Mouse (Mus musculus) mouse trophoblast stem cell (cell line): ENCODE results near the gene Thrap3.

Source experiments
- in situ Hi-C, 2 experiments: fragments of 300-500 bp; cut with MseI, MboI; formaldehyde crosslinking; loops; 2 replicates in 1 of 2; 3 replicates in 1 of 2; pipeline ENCODE4 v1.15.1; 2025

Thrap3 gene

DNA sequence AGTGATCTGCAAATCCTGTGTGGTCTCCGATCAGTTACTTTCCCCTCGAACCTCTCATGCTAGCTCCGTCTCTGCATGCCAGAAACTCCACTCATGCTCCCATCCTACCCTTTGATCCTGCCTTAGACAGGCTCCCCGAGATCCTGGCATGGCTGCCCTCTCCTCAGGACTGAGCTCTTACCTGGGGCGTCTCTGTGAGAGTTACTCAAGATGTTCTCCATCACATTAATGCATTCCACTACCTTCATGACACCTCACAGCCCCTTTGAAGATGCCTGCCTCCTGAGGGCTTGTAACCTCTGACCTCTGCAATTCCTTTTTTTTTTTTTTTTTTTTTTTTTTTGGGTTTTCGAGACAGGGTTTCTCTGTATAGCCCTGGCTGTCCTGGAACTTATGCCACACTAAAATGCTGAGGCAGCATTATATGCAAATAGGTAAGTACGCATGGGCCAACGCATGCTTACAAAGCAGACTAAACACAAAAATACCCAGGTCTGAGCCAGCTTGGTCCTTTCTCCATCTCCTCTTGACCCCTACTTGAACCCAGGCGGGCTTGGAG is 55.5 kb downstream of the Thrap3 start:
- in situ Hi-C loops, result no loop called here

DNA sequence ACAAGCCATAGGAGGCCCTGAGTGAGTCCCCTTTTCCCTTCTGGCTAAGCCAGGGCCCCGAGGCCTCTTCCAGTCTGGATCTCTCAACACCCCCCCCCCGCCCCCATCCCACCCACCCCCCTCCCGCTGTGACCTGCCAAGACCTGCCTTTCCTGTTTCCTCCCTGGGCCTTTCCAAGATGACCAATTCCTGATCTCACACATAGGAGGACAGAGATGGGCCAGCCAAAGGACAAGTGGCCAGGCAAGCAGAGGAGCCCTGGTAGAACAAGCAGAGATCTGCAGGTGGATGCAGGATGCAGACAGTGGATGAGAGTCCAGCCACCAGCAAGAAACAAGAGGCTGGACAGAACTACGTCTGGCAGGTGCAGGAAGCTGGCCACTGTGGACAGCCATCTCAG is 57.2 kb downstream of the Thrap3 start:
- in situ Hi-C loops, result no loop called here

- in situ Hi-C loops, result no loop called here
These were observed 61.5 kb downstream of the Thrap3 start for GRCm38 (mm10) chr4:126141021-126141420.

DNA sequence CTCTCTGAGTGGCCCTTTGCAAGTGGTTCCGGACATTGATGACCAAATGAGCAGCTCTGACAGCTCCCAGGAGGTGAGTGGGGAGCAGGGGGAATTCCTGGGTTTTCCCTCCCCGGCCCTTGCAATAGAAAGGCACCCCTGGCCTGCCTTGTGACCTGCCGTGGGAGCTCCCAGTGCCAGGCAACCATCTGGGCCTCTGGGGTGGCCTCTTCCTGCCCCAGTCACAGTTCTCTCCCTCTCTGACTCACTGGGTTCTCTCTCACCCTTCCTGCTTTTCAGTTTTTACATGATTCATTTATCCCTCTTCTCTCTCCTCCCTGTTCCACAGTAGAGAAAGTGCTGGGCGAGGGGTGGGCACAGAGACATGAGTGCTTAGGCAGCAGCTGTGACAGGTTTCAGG is 64.8 kb downstream of the Thrap3 start:
- in situ Hi-C loops, result no loop called here

GRCm38 (mm10) chr4:126134639-126135038 is 67.9 kb downstream of the Thrap3 start:
- in situ Hi-C loops, result no loop called here

DNA sequence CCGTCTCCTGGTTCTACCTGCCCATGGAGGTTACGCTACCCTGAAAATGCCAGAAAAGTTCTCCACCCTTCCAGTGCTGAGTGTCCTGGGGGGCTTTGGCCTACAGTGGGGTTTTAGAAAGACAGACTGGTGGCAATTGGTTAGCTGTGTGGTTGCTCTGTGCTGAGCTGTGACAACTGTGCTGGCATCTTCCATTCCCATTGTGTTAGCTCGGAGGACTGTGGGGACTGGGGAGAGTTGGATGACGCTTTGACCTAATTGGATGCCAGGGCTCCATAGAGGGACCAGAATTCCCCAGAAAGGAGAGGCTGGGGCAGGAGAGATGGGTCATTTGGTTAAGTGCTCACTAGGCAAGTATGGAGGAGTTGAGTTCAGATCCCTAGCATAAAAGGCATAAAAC is 68.3 kb downstream of the Thrap3 start:
- in situ Hi-C loops, result no loop called here

DNA sequence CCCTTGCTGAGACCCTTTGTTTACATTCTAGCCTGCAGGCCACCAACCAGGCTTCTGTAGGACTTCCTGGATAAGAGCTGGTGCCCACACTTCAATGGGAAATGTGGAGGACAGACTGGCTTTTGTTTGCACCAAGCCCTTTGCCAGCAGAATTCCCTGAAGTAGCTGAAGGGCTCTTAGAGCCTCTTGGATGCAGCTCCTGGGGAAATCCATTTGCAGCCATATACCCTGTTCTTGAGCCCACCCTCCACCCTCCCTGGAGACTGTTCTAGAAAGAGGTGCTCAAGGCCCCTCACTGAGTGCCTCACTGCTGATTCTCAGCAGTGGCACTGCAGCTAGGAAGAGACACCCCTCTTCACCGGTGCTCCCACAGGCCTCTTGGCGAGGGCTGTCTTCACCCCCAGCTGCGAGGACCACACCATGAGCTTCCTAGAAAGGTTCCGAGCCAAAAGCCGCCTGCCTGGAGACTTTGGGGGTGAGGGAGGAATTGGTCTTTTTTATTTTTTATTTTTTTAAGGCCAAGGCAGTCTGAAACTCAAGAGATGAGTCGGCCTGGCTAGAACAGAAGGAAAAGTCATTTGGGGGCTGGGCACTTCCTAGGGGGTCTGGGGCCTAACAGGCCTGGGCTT is 69.8 kb downstream of the Thrap3 start:
- in situ Hi-C loops, result no loop called here

DNA sequence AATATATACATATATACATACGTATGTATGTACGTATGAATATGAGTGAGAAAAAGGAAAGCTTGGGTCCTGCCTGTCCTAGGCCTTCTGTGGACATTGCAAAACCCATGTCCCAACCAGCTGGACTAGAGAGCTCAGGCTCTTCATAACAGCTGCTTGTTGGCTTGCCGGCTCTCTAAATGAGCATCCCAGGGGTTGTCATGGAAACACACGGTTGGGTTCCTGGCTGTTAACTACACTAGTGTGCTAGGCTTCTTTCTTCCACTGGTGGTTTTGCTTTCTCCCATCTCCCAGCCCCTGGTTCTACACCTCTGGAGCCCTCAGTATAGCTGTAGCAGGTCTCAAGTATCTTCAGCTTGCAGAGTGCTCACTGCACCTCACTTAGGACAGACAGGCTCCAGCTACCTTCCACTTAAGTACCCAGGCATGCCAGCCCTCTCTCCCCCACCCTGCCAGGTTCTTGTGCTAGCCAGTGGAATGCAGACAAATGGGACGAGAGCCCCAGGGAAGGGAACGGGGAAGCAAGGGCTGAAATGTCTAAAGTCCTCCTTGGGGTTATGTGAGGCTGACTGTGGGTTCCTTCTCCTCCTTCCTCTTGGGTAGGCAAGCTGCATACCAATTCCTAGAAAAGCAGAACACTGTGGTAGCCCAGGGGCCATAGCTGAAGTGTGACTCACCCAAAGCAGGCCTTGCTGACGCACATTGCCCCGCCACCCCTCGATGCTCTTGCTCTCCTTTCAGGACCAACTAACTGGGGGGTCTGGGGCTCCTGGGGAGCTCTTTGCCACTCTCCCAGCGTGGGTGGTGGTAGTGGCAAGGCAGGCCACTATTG is 71.1 kb downstream of the Thrap3 start:
- in situ Hi-C loops, result no loop called here

- in situ Hi-C loops, result no loop called here
These were observed 72.1 kb downstream of the Thrap3 start for GRCm38 (mm10) chr4:126130502-126130901.

- in situ Hi-C loops, result no loop called here
These were observed 79.1 kb downstream of the Thrap3 start for GRCm38 (mm10) chr4:126123309-126124040.

- in situ Hi-C loops, result no loop called here
These were observed 82.1 kb downstream of the Thrap3 start for GRCm38 (mm10) chr4:126120506-126120905.

DNA sequence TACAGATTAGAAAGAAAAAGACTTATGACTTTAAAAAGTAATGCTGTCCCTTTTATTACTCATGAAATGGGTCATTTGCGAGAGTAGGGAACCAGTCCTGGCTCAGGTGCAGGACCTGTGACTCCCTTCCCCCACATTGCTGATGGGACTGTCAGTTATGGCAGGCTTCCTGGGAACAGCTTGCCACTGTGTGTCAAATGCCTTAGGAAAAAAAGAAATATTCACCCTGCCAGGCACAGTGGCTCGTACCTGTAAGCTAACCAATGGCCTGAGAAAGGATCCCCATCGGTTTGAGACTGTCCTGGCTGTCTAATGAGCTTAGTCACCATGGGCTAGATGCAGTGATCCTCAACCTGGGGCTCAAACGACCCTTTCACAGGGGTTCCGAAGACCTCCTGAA is 82.5 kb downstream of the Thrap3 start:
- in situ Hi-C loops, result no loop called here

GRCm38 (mm10) chr4:126119051-126119450 is 83.5 kb downstream of the Thrap3 start:
- in situ Hi-C loops, result no loop called here

DNA sequence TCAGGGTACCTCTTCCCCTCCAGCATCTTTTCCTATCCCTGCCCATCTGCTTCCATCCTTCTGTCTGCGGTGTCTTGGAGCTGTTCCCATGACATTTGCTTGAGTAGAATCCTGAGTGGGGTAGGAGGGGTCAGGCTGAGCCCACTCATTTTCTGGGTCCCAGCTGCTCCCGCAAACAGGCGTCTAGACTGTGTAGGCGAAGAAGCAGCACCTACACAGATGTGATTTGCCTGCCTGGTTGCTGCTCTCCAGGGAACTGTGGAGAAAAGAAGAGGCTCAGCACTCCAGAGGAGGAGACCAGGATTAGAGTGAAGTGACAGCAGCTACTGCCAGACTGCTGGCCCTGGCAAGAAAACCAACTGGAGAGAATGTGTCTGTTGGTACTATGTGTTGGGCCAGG is 83.9 kb downstream of the Thrap3 start:
- in situ Hi-C loops, result no loop called here

- in situ Hi-C loops, result no loop called here
These were observed 85.4 kb downstream of the Thrap3 start for GRCm38 (mm10) chr4:126117116-126117515.

DNA sequence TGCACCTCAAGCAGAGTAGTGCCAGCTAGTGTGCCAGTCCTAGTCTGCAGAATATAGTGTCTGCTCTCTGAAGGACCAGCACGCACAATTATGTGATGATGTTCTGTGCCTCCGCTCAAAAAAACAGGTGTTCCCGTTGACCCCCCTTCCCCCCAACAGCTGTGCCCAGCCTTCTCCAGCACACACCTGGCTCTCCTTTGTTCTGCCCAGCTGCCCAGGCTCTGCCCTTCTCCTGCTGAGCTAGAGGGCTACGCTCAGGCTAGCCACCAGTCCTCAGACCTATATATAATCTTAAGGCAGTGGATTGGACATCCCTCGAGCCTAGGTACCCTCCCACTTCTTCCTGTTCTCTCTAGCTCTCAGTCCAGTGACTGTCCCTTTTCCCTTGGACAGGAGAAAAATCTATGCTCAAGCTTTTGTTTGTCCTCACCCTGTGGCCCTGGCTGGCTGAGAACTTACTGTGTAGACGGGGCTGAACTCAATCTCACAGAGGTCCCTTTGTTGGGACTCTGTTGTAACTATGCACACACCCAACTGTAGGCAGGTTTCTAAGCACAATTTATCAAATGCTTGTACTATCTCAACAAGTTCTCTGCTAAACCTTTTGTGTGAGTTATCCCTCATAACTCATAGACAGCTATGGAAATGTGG is 86.6 kb downstream of the Thrap3 start:
- in situ Hi-C loops, result no loop called here

GRCm38 (mm10) chr4:126115411-126115810 is 87.1 kb downstream of the Thrap3 start:
- in situ Hi-C loops, result no loop called here
